Mouse (Mus musculus) ES-E14 (cell line): ENCODE measurements around the gene Itgb6.

Experiments
- MAFK ChIP-seq: IDR thresholded peaks from 2 replicates; pipeline ENCODE4 v1.6.1; 2014; ENCODE audit warnings: mild to moderate bottlenecking, low read depth, low read length, inconsistent platforms; ENCODE audit not compliant: insufficient read depth
- ZC3H11A ChIP-seq: IDR thresholded peaks from 2 replicates; pipeline ENCODE4 v1.6.1; 2012; ENCODE audit warnings: low read depth, mild to moderate bottlenecking, inconsistent platforms, low read length, borderline replicate concordance

GRCm38 (mm10) chr2:60714971-60715502, 7.4 kb downstream of the Itgb6 start:
- TF ChIP-seq MAFK (no peak), ZC3H11A (no peak)
